Mouse (Mus musculus) MEL-GATA-1-ER (cell line): Measurements from ENCODE around the gene Ank3.

ENCODE experiments used
- DNase-seq: peaks from one replicate; pipeline ENCODE4 v3.0.0-alpha.2; 2012; ENCODE audit warnings: low read depth; ENCODE audit errors: extremely low read depth

The Ank3 gene

GRCm38 (mm10) chr10:69756956-69757672 lies 358.5 kb downstream of the Ank3 start:
- no peak for DNase-seq

- DNase-seq: no peak
These were observed 364.4 kb downstream of the Ank3 start for GRCm38 (mm10) chr10:69762977-69763376.

GRCm38 (mm10) chr10:69764402-69764801 lies 365.8 kb downstream of the Ank3 start:
- DNase-seq: no peak

- DNase-seq: no peak
These were observed 378.6 kb downstream of the Ank3 start for GRCm38 (mm10) chr10:69777065-69777645.

GRCm38 (mm10) chr10:69777736-69778135 lies 379.2 kb downstream of the Ank3 start:
- no peak for DNase-seq

GRCm38 (mm10) chr10:69779246-69779645 lies 380.7 kb downstream of the Ank3 start:
- no peak for DNase-seq

GRCm38 (mm10) chr10:69781491-69781890 lies 382.9 kb downstream of the Ank3 start:
- DNase-seq: peak; percentile 1

GRCm38 (mm10) chr10:69785235-69785634 lies 386.7 kb downstream of the Ank3 start:
- DNase-seq: no peak

- DNase-seq: no peak
These were observed 387.1 kb downstream of the Ank3 start for GRCm38 (mm10) chr10:69785692-69786091.

- DNase-seq: no peak
These were observed 387.8 kb downstream of the Ank3 start for GRCm38 (mm10) chr10:69786220-69786993.

GRCm38 (mm10) chr10:69787379-69787778 lies 388.8 kb downstream of the Ank3 start:
- DNase-seq: no peak

- no peak for DNase-seq
These were observed 392.0 kb downstream of the Ank3 start for GRCm38 (mm10) chr10:69790606-69791005.

GRCm38 (mm10) chr10:69791951-69792350 lies 393.4 kb downstream of the Ank3 start:
- DNase-seq: no peak

GRCm38 (mm10) chr10:69792400-69792799 lies 393.8 kb downstream of the Ank3 start:
- no peak for DNase-seq

- peak; percentile 6 for DNase-seq
These were observed 394.5 kb downstream of the Ank3 start for GRCm38 (mm10) chr10:69793079-69793478.

- no peak for DNase-seq
These were observed 397.1 kb downstream of the Ank3 start for GRCm38 (mm10) chr10:69795656-69796055.

GRCm38 (mm10) chr10:69796421-69796886 lies 397.9 kb downstream of the Ank3 start:
- peak; percentile 11 for DNase-seq

GRCm38 (mm10) chr10:69803135-69803756 lies 404.7 kb downstream of the Ank3 start:
- no peak for DNase-seq

- DNase-seq: no peak
These were observed 406.0 kb downstream of the Ank3 start for GRCm38 (mm10) chr10:69804613-69805012.

- DNase-seq: no peak
These were observed 412.2 kb downstream of the Ank3 start for GRCm38 (mm10) chr10:69810785-69811184.

GRCm38 (mm10) chr10:69813823-69814522 lies 415.4 kb downstream of the Ank3 start:
- DNase-seq: no peak
